Mouse (Mus musculus) hindbrain, postnatal 0 days (tissue): ENCODE measurements at regions not wholly inside any gene's neighbourhood (a gene's known extent, or its start where the extent isn't known, plus 50 kb on each side); places are given as distances from the start of the nearest gene placed in this dataset.
A peak's percentile ranks its signal among the peaks of the same experiment; 100 is the strongest.

ENCODE experiments used
- ATAC-seq: fragments of 200-750 bp; cut with Nextera tagmentation; 2 replicates; pipeline ENCODE4 v1.8.0; 2017; ENCODE audit warnings: mild to moderate bottlenecking, moderate TSS enrichment, moderate library complexity
- DNase-seq: peaks from one replicate; pipeline ENCODE4 v3.0.0-alpha.2; 2015; ENCODE audit warnings: low spot score
- H3K27ac ChIP-seq: fragments of 300-500 bp; sonication (generic); 2 replicates; pipeline ENCODE4 v1.5.1; 2014; ENCODE audit warnings: mild to moderate bottlenecking
- H3K27me3 ChIP-seq: fragments of 300-500 bp; sonication (generic); 2 replicates; pipeline ENCODE4 v1.6.1; 2014; ENCODE audit warnings: low read length, mixed read lengths; ENCODE audit not compliant: insufficient read depth
- H3K36me3 ChIP-seq: fragments of 300-500 bp; sonication (generic); 2 replicates; pipeline ENCODE4 v1.6.1; 2014; ENCODE audit warnings: low read length, mixed read lengths; ENCODE audit not compliant: insufficient read depth
- H3K4me1 ChIP-seq: fragments of 300-500 bp; sonication (generic); 2 replicates; pipeline ENCODE4 v1.6.1; 2014; ENCODE audit warnings: antibody characterized with exemption, low read length, mixed read lengths; ENCODE audit not compliant: insufficient read depth
- H3K4me2 ChIP-seq: fragments of 300-500 bp; sonication (generic); 2 replicates; pipeline ENCODE4 v1.6.1; 2014; ENCODE audit warnings: low read depth, mild to moderate bottlenecking, low read length, moderate library complexity, mixed read lengths
- H3K4me3 ChIP-seq: fragments of 300-500 bp; sonication (generic); 2 replicates; pipeline ENCODE4 v1.5.1; 2014; ENCODE audit warnings: low read length
- H3K9ac ChIP-seq: fragments of 300-500 bp; sonication (generic); replicated peaks from 2 replicates; pipeline ENCODE4 v1.6.1; 2014; ENCODE audit warnings: mild to moderate bottlenecking, low read length, moderate library complexity, mixed read lengths
- H3K9me3 ChIP-seq: fragments of 300-500 bp; sonication (generic); 2 replicates; pipeline ENCODE4 v1.6.1; 2016; ENCODE audit warnings: low read length, mixed read lengths
- CTCF ChIP-seq: IDR thresholded peaks from 2 replicates; pipeline ENCODE4 v1.5.1; 2016; ENCODE audit warnings: antibody characterized with exemption, control low read depth, low read depth
- WGBS: fragments of 180-500 bp; shearing (Covaris S2); extraction: QIAGEN DNeasy Blood & Tissue Kit; methylation state at CpG from one replicate; pipeline ENCODE4 v1.1.7; 2014; 5-methylcytosine and 5-hydroxymethylcytosine counted together

GRCm38 (mm10) chr10:111389890-111390289, 83.1 kb upstream of the Nap1l1 start:
- WGBS: 50% methylated on average over 9 of the region's 9 CpGs
- ATAC-seq: peak; percentile 15; the same call in 1 of the 2 replicates
- no peak overlapping the region for H3K4me3 ChIP-seq

GRCm38 (mm10) chr10:111394421-111394820, 78.6 kb upstream of the Nap1l1 start:
- Histone ChIP-seq H3K27me3 (no peaks in the 10 kb centered on the region), H3K4me3 (no peak overlapping the region), H3K9me3 (no peaks in the 10 kb centered on the region), H3K9ac (no peak overlapping the region), H3K4me2 (no peak overlapping the region), H3K36me3 (no peaks in the 10 kb centered on the region), H3K27ac (no peak overlapping the region), H3K4me1 (no peaks in the 10 kb centered on the region)
- 96% methylated on average over 9 of the region's 9 CpGs for WGBS
- no peak for TF ChIP-seq CTCF
- DNase-seq (no peak), ATAC-seq (no peak)

More at GRCm38 (mm10) chr10:111389890-111390289, 83.1 kb upstream of the Nap1l1 start:
- peak; percentile 67 for DNase-seq
- H3K9ac ChIP-seq: no peak overlapping the region
- H3K4me2 ChIP-seq: no peak overlapping the region
- H3K36me3 ChIP-seq: no peaks in the 10 kb centered on the region
- TF ChIP-seq CTCF: no peak
- H3K27me3 ChIP-seq: no peaks in the 10 kb centered on the region
- no peaks in the 10 kb centered on the region for H3K9me3 ChIP-seq
- H3K4me1 ChIP-seq: no peaks in the 10 kb centered on the region
- H3K27ac ChIP-seq: no peak overlapping the region

- H3K4me2 ChIP-seq: no peak overlapping the region
- no peaks in the 10 kb centered on the region for H3K9me3 ChIP-seq
- no peaks in the 10 kb centered on the region for H3K4me1 ChIP-seq
- TF ChIP-seq CTCF: no peak
- no peaks in the 10 kb centered on the region for H3K27me3 ChIP-seq
- 94% methylated on average over 6 of the region's 6 CpGs for WGBS
- no peaks in the 10 kb centered on the region for H3K36me3 ChIP-seq
- no peak overlapping the region for H3K9ac ChIP-seq
- DNase-seq (no peak), ATAC-seq (no peak)
- H3K27ac ChIP-seq: no peak overlapping the region
- no peak overlapping the region for H3K4me3 ChIP-seq
Measured at GRCm38 (mm10) chr10:111405071-111405470, 68.0 kb upstream of the Nap1l1 start.

GRCm38 (mm10) chr10:111408887-111409286, 64.1 kb upstream of the Nap1l1 start:
- TF ChIP-seq CTCF: no peak
- Histone ChIP-seq H3K27ac (no peak overlapping the region), H3K4me2 (no peak overlapping the region), H3K4me1 (no peaks in the 10 kb centered on the region), H3K9me3 (no peaks in the 10 kb centered on the region), H3K36me3 (no peaks in the 10 kb centered on the region), H3K9ac (no peak overlapping the region), H3K27me3 (no peaks in the 10 kb centered on the region), H3K4me3 (no peak overlapping the region)
- WGBS: 82% methylated on average over 3 of the region's 3 CpGs
- no peak for DNase-seq
- no peak for ATAC-seq

DNA sequence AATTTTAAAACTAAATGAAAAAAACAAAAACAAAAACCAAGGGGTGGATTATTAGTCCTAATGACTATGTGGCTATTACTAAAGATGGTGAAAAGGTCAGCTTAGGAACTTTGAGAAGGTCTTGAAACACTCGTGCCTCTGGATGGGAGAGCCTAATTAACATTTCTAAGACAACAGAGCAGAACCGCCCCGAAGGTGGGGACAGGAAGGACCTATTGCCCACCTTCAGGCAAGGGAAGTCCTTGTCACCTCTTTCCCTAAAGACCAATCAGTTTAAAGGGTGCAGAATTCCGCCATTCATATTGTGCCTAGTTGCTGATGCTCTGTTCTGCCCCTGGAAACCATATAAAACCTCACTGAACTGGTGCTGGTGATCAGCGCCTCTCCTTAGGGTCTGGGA, 63.5 kb upstream of the Nap1l1 start:
- ATAC-seq (no peak), DNase-seq (no peak)
- Histone ChIP-seq H3K9me3 (no peaks in the 10 kb centered on the region), H3K9ac (no peak overlapping the region), H3K27ac (no peak overlapping the region), H3K36me3 (no peaks in the 10 kb centered on the region), H3K4me3 (no peak overlapping the region), H3K27me3 (no peaks in the 10 kb centered on the region), H3K4me1 (no peaks in the 10 kb centered on the region), H3K4me2 (no peak overlapping the region)
- no peak for TF ChIP-seq CTCF
- 72% methylated on average over 5 of the region's 5 CpGs for WGBS

GRCm38 (mm10) chr10:111410121-111410520, 62.9 kb upstream of the Nap1l1 start:
- Histone ChIP-seq H3K4me2 (no peak overlapping the region), H3K9ac (no peak overlapping the region), H3K36me3 (no peaks in the 10 kb centered on the region), H3K4me1 (no peaks in the 10 kb centered on the region), H3K27me3 (no peaks in the 10 kb centered on the region), H3K27ac (no peak overlapping the region), H3K9me3 (no peaks in the 10 kb centered on the region), H3K4me3 (no peak overlapping the region)
- ATAC-seq (no peak), DNase-seq (no peak)
- TF ChIP-seq CTCF: no peak
- WGBS: 63% methylated on average over 3 of the region's 3 CpGs

DNA sequence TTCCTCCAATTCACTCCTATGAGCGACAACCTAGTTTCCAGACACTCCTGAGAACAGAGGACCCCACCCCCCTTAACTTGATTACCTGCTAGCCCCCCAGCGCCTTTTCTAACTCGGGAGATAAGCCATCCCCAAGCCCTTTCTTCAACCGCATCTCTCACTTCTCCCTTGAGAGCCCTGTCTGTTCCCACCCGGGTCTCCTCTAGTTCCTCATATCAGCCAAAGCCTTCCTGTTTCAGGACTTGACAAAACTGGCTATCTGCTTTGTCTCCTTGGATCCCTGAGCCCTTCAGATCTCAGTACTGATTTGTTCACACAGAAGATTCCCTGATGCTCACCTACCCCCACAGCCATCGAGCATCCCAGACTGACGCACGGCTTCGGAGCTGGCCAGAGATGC, 61.5 kb upstream of the Nap1l1 start:
- no peaks in the 10 kb centered on the region for H3K27me3 ChIP-seq
- ATAC-seq: no peak
- no peaks in the 10 kb centered on the region for H3K9me3 ChIP-seq
- no peaks in the 10 kb centered on the region for H3K4me1 ChIP-seq
- 93% methylated on average over 9 of the region's 9 CpGs for WGBS
- TF ChIP-seq CTCF: no peak
- H3K27ac ChIP-seq: no peak overlapping the region
- DNase-seq: no peak
- no peak overlapping the region for H3K4me2 ChIP-seq
- no peak overlapping the region for H3K9ac ChIP-seq
- H3K36me3 ChIP-seq: no peaks in the 10 kb centered on the region
- no peak overlapping the region for H3K4me3 ChIP-seq
